Mouse (Mus musculus): ENCODE measurements at regions not wholly inside any gene's neighbourhood (a gene's known extent, or its start where the extent isn't known, plus 50 kb on each side); places are given as distances from the start of the nearest gene placed in this dataset.

- Histone ChIP-seq H3K9me3 (ENCODE audit: control insufficient read depth, low read length) (no peaks in the 10 kb centered on the region), H3K4me2 (replicated peaks; ENCODE audit: low read depth) (no peak overlapping the region), H3K9ac (ENCODE audit: low read length) (no peak overlapping the region), H3K27me3 (ENCODE audit: control insufficient read depth, insufficient read depth, low read length) (no peaks in the 10 kb centered on the region), H3K36me3 (ENCODE audit: control insufficient read depth, insufficient read depth, low read length) (no peaks in the 10 kb centered on the region), H3K27ac (replicated peaks) (no peak overlapping the region), H3K4me3 (ENCODE audit: low read depth, low read length) (no peak overlapping the region), H3K4me1 (replicated peaks; ENCODE audit: control insufficient read depth, insufficient read depth) (no peaks in the 10 kb centered on the region)
- no peak for TF ChIP-seq CTCF (IDR thresholded peaks at IDR 0.05; ENCODE audit: low read depth)
- TF ChIP-seq EP300 (optimal IDR thresholded peaks at IDR 0.05) = no peak
- ATAC-seq (ENCODE audit: low FRiP score, low TSS enrichment) (no peak), DNase-seq (ENCODE audit: low spot score) (no peak)
- WGBS = 87% methylated on average over 7 of the region's 7 CpGs
These were observed 115.3 kb upstream of the Cpm start for GRCm38 (mm10) chr10:117513925-117514546.

DNA sequence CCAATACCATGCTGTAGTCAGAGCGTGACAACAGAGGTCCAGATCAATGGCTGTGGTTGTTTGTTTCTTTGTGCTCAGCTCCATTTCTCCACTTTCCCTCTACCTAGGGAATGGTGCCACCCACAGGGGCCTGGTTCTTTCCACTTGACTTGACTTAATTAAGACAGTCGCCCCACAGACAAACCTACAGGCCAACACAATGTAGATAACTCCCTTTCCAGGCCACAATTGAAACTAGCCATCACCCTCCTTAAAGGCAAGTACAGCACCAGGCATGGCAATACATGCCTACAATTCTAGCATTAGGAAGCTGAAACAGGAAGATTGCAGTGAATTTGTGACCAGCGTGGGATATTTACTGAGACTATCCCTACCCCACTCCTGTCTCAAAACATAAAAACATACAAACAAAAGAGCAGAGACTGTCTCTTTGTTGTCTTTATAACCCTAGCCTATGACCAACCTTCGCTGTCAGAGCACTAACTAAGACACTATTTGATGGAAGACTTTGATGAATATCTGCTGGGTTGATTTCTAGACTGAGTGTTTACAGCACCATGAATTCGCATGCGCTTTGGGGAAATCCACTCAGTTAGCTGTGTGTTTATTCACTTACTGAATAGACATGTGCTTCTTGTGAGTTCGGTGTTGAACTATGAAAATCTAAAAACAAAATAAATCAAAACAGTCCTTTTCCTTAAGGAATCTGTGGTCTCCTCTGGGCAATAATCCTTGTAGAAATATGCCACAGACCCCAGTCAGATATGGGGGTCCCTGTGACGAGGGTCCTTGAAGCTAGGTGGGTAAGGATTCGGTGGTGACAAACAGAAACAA lies 116.7 kb upstream of the Cpm start:
- TF ChIP-seq EP300 (optimal IDR thresholded peaks at IDR 0.05) (no peak), CTCF (IDR thresholded peaks at IDR 0.05; ENCODE audit: low read depth) (no peak)
- no peak for ATAC-seq (ENCODE audit: low FRiP score, low TSS enrichment)
- Histone ChIP-seq H3K27me3 (ENCODE audit: control insufficient read depth, insufficient read depth, low read length) (no peaks in the 10 kb centered on the region), H3K27ac (replicated peaks) (no peak overlapping the region), H3K4me1 (replicated peaks; ENCODE audit: control insufficient read depth, insufficient read depth) (no peaks in the 10 kb centered on the region), H3K4me2 (replicated peaks; ENCODE audit: low read depth) (no peak overlapping the region), H3K4me3 (ENCODE audit: low read depth, low read length) (no peak overlapping the region), H3K9me3 (ENCODE audit: control insufficient read depth, low read length) (no peaks in the 10 kb centered on the region), H3K36me3 (ENCODE audit: control insufficient read depth, insufficient read depth, low read length) (no peaks in the 10 kb centered on the region), H3K9ac (ENCODE audit: low read length) (no peak overlapping the region)
- 81% methylated on average over 9 of the region's 9 CpGs for WGBS
- no peak for DNase-seq (ENCODE audit: low spot score)

- Histone ChIP-seq H3K27me3 (ENCODE audit: control insufficient read depth, insufficient read depth, low read length) (no peaks in the 10 kb centered on the region), H3K36me3 (ENCODE audit: control insufficient read depth, insufficient read depth, low read length) (no peaks in the 10 kb centered on the region), H3K27ac (replicated peaks) (no peak overlapping the region), H3K4me3 (ENCODE audit: low read depth, low read length) (no peak overlapping the region), H3K4me2 (replicated peaks; ENCODE audit: low read depth) (no peak overlapping the region), H3K4me1 (replicated peaks; ENCODE audit: control insufficient read depth, insufficient read depth) (no peaks in the 10 kb centered on the region), H3K9me3 (ENCODE audit: control insufficient read depth, low read length) (no peaks in the 10 kb centered on the region), H3K9ac (ENCODE audit: low read length) (no peak overlapping the region)
- TF ChIP-seq CTCF (IDR thresholded peaks at IDR 0.05; ENCODE audit: low read depth) (no peak), EP300 (optimal IDR thresholded peaks at IDR 0.05) (no peak)
- 49% methylated on average over 8 of the region's 8 CpGs for WGBS
- DNase-seq (ENCODE audit: low spot score) (peak; percentile 56), ATAC-seq (ENCODE audit: low FRiP score, low TSS enrichment) (peak; percentile 89)
These were observed 117.6 kb upstream of the Cpm start for GRCm38 (mm10) chr10:117511483-117512406.

GRCm38 (mm10) chr10:117510529-117511482 lies 118.5 kb upstream of the Cpm start:
- Histone ChIP-seq H3K27ac (replicated peaks) (no peak overlapping the region), H3K36me3 (ENCODE audit: control insufficient read depth, insufficient read depth, low read length) (no peaks in the 10 kb centered on the region), H3K9ac (ENCODE audit: low read length) (no peak overlapping the region), H3K4me3 (ENCODE audit: low read depth, low read length) (no peak overlapping the region), H3K4me1 (replicated peaks; ENCODE audit: control insufficient read depth, insufficient read depth) (no peaks in the 10 kb centered on the region), H3K9me3 (ENCODE audit: control insufficient read depth, low read length) (no peaks in the 10 kb centered on the region), H3K4me2 (replicated peaks; ENCODE audit: low read depth) (no peak overlapping the region), H3K27me3 (ENCODE audit: control insufficient read depth, insufficient read depth, low read length) (no peaks in the 10 kb centered on the region)
- no peak for TF ChIP-seq EP300 (optimal IDR thresholded peaks at IDR 0.05)
- no peak for TF ChIP-seq CTCF (IDR thresholded peaks at IDR 0.05; ENCODE audit: low read depth)
- 65% methylated on average over 3 of the region's 3 CpGs for WGBS
- DNase-seq (ENCODE audit: low spot score) (peak; percentile 43), ATAC-seq (ENCODE audit: low FRiP score, low TSS enrichment) (peak; percentile 79; the same call in 1 of the 2 replicates)

- Histone ChIP-seq H3K36me3 (ENCODE audit: control insufficient read depth, insufficient read depth, low read length) (no peaks in the 10 kb centered on the region), H3K4me2 (replicated peaks; ENCODE audit: low read depth) (no peak overlapping the region), H3K9ac (ENCODE audit: low read length) (no peak overlapping the region), H3K4me1 (replicated peaks; ENCODE audit: control insufficient read depth, insufficient read depth) (no peaks in the 10 kb centered on the region), H3K27ac (replicated peaks) (no peak overlapping the region), H3K27me3 (ENCODE audit: control insufficient read depth, insufficient read depth, low read length) (no peaks in the 10 kb centered on the region), H3K4me3 (ENCODE audit: low read depth, low read length) (no peak overlapping the region), H3K9me3 (ENCODE audit: control insufficient read depth, low read length) (no peaks in the 10 kb centered on the region)
- WGBS = 89% methylated on average over 2 of the region's 2 CpGs
- DNase-seq (ENCODE audit: low spot score) (no peak), ATAC-seq (ENCODE audit: low FRiP score, low TSS enrichment) (no peak)
- TF ChIP-seq EP300 (optimal IDR thresholded peaks at IDR 0.05) (no peak), CTCF (IDR thresholded peaks at IDR 0.05; ENCODE audit: low read depth) (no peak)
These were observed 119.1 kb upstream of the Cpm start for GRCm38 (mm10) chr10:117510224-117510486.
